7 mouse cellular contexts compared by ENCODE assay signal in the genomic region with DNA sequence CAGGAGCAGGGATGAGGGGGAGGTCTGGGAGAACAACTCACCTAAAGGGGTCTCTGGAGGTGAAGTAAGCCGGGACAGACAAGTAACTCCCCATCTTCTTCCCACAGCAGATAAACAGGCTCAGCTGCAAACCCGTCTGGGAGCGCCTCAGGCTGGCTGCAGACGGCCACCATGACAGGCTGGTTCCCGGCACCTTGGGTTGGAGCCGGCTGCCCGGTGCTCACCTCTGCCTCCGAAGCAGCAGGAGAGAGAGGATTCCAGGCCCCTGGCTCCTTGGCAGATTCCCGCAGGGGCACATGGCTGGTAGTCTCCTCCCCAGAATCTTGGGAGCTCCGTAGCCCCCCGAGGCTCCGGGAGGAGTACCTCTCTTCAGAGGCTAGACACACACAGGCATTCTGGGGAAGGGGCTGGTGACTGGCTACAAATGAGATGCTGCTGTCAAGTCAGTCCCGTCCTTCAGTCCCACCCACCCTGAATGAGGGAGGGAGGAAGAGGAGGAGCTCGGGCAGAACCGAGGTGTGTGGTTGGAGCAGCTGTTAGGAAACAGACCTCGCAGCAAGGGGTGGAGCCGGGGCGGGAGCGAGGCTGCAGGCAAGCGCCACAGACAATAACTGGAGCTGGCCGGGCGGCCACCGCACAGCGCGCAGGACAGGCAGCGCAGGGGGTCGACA. TPM values are rescaled to one million over a fixed set of nuclear protein-coding genes. Genes with fewer than 3 reads are reported as not detected.
A peak's percentile ranks its signal among the peaks of the same experiment; 100 is the strongest.
DNase-seq lines count a peak whose midpoint lies in the region; ATAC-seq lines count a peak whose summit lies in the region.

No protein-coding gene starts in this region.

- H3K27me3 ChIP-seq in intestine, embryonic 14.5 days (replicated peaks; ENCODE audit: control insufficient read depth, insufficient read depth, low read length), result no peaks in the 10 kb centered on the region

- peak overlapping the region; percentile 39 for H3K4me3 ChIP-seq in intestine, embryonic 14.5 days (ENCODE audit: low read depth, low read length)

- DNase-seq in adrenal gland, adult 8-10 months, result peak; percentile 76
- DNase-seq in embryo, embryonic 11.5 days (ENCODE audit: low read depth, low spot score), result peak; percentile 82
- DNase-seq in gastrocnemius, postnatal 25 days, result peak; percentile 78
- peak; percentile 89 for DNase-seq in intestine, embryonic 14.5 days (ENCODE audit: low spot score)
- DNase-seq in left cerebral cortex, postnatal 14 days (ENCODE audit: low spot score in 2 of 2), result peak; percentile 84 to 85
- DNase-seq in right cerebral cortex, postnatal 36 days (ENCODE audit: low spot score in 2 of 2), result peak; percentile 79 to 86

- no peaks in the 10 kb centered on the region for H3K9me3 ChIP-seq in intestine, embryonic 14.5 days (ENCODE audit: control insufficient read depth, low read length)

- 3% methylated on average over 27 of the region's 27 CpGs for WGBS in intestine, embryonic 14.5 days

- peak overlapping the region; percentile 36; the same call in 1 of the 2 replicates for H3K27ac ChIP-seq in intestine, embryonic 14.5 days (ENCODE audit: low read depth)

- H3K36me3 ChIP-seq in intestine, embryonic 14.5 days (ENCODE audit: control insufficient read depth, insufficient read depth, low read length), result no peaks in the 10 kb centered on the region

- H3K9ac ChIP-seq in intestine, embryonic 14.5 days (ENCODE audit: low read length), result peak overlapping the region; percentile 53

- peak overlapping the region; percentile 82 for H3K4me2 ChIP-seq in intestine, embryonic 14.5 days (ENCODE audit: low read length)

- peaks cover 41% of the 10 kb centered on the region for H3K4me1 ChIP-seq in intestine, embryonic 14.5 days (replicated peaks; ENCODE audit: control insufficient read depth, insufficient read depth, low read length)

- intact Hi-C loops in left cerebral cortex, postnatal 14 days (cut with DNase I), result no loop called here

- peak; percentile 89 for ATAC-seq in intestine, embryonic 14.5 days (replicated peaks; ENCODE audit: low FRiP score, low TSS enrichment, low read depth)
- peak; percentile 98 for ATAC-seq in megakaryocyte-erythroid progenitor cell, adult 5-6 weeks (replicated peaks; ENCODE audit: low FRiP score, low TSS enrichment, poor library complexity, severe bottlenecking)

RNA-seq across cellular contexts. Expression of gene Limk2, which starts 37.9 kb away (rescaled TPM):
- total RNA-seq in adrenal gland, adult 8-10 months (2022), result 10 to 100 TPM; 19.4 to 36.8 (median 32.2) TPM
- total RNA-seq in gastrocnemius, postnatal 25 days (2021), result 10 to 100 TPM; 11.4 to 11.8 TPM
- polyA plus RNA-seq in intestine, embryonic 14.5 days (2014; fragmentation: Nextera tagmentation; extraction: Ambion mirVana), result 62.8 and 67.3 TPM in 2 replicates
- 100 to 1,000 TPM; 101 to 104 TPM for total RNA-seq in left cerebral cortex, postnatal 14 days (2021)
- total RNA-seq in megakaryocyte-erythroid progenitor cell, adult 5-6 weeks (2014; fragmentation: Nextera tagmentation), result 23.6 and 24.4 TPM in 2 replicates
- total RNA-seq in megakaryocyte-erythroid progenitor cell, adult 5-6 weeks (2017), result 15.8 and 24.5 TPM in 2 replicates

RNA-seq across cellular contexts. Expression of gene Pik3ip1, which starts 40.9 kb away (rescaled TPM):
- 10 to 100 TPM; 17.2 to 28.2 (median 25.1) TPM for total RNA-seq in adrenal gland, adult 8-10 months (2022)
- total RNA-seq in gastrocnemius, postnatal 25 days (2021), result 10 to 100 TPM; 15.3 to 17.7 TPM
- polyA plus RNA-seq in intestine, embryonic 14.5 days (2014; fragmentation: Nextera tagmentation; extraction: Ambion mirVana), result 9.9 and 14.1 TPM in 2 replicates
- total RNA-seq in left cerebral cortex, postnatal 14 days (2021), result 10 to 100 TPM; 25.7 to 26.5 TPM
- total RNA-seq in megakaryocyte-erythroid progenitor cell, adult 5-6 weeks (2014; fragmentation: Nextera tagmentation), result 8.3 and 20.5 TPM in 2 replicates
- total RNA-seq in megakaryocyte-erythroid progenitor cell, adult 5-6 weeks (2017), result 17.5 and 28.1 TPM in 2 replicates

Comparison
In these comparisons a context has a peak if more than half of its experiments do, and no peak if none do; other contexts are left out.
1. Peak in every context shown above with its lines: DNase-seq, ATAC-seq, H3K4me3 ChIP-seq and H3K27ac ChIP-seq.